Mouse (Mus musculus): Measurements from ENCODE around the gene Olfr1055.
"Not testable (repeated sequence)": the region's sequence is repeated elsewhere in the genome, so short reads cannot be mapped to it uniquely, and the experiment has no call there.

Gene Olfr1055

GRCm38 (mm10) chr2:86350184-86350583, at the start of gene Olfr1055:
Gene Olfr1055, minus strand, starts transcription at chr2:86350284.
- no peak for DNase-seq (ENCODE audit: low spot score in 2 of 2)

GRCm38 (mm10) chr2:86395114-86395513, 45.0 kb upstream of the Olfr1055 start:
- no peak for DNase-seq (ENCODE audit: low spot score in 2 of 2)

DNA sequence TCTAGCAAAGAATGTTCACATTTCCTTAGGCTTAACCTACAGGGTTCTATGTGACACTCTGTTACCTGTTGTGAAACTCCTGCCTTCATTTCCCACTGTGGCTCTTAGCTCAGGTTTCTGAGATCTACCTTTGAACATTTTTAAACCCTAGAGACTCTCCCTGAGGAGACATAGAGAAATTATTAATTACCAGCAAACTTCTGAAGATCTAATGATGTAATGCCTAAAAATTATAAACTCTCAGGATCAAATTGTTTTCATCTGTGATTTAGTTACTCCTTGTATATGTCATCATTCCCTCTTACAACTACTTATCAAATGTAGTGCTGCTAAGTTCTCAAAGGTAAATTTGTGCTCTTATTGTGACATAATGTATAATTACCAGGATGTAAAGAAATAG, 38.4 kb upstream of the Olfr1055 start, which contains the start of gene Olfr1058:
TSS of gene Olfr1058 (minus strand) at position 101 of the 400 bp plus-strand sequence.
- DNase-seq (ENCODE audit: low spot score in 2 of 2) = not testable (repeated sequence)

- DNase-seq (ENCODE audit: low spot score in 2 of 2) = no peak
Measured at GRCm38 (mm10) chr2:86378293-86378692, 28.2 kb upstream of the Olfr1055 start, which contains the start of gene Olfr1057. Gene Olfr1057, minus strand, starts transcription at chr2:86378393.

DNA sequence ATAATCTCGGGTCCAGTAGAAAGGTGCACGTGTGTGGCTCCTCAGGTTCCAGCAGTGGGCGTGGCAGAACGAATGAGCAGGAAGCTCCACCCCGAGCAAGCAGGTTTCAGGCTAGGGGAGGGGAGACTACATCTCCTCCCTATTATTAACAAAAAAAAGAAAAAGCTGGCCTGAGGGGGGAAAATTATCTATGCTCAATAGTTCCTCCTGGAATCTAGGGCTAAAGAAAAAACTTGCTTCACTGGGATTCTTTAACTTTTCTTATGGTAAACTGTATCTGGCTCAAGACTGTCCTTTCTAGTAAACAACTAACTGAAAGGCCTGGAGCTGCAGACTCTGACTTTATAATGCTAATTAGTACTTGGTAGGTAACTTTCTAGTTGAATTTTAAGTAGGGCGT, 16.3 kb upstream of the Olfr1055 start:
- not testable (repeated sequence) for DNase-seq (ENCODE audit: low spot score in 2 of 2)

GRCm38 (mm10) chr2:86362369-86362768, 12.3 kb upstream of the Olfr1055 start, which contains the start of gene Olfr1056:
Gene Olfr1056, minus strand, starts transcription at chr2:86362469.
- DNase-seq (ENCODE audit: low spot score in 2 of 2) = no peak

GRCm38 (mm10) chr2:86351751-86352150, 1.7 kb upstream of the Olfr1055 start:
- not testable (repeated sequence) for DNase-seq (ENCODE audit: low spot score in 2 of 2)

- DNase-seq (ENCODE audit: low spot score in 2 of 2) = no peak
Measured at GRCm38 (mm10) chr2:86335333-86335732, 14.8 kb downstream of the Olfr1055 start, which contains the start of gene Olfr1054. Gene Olfr1054, minus strand, starts transcription at chr2:86335433.

DNA sequence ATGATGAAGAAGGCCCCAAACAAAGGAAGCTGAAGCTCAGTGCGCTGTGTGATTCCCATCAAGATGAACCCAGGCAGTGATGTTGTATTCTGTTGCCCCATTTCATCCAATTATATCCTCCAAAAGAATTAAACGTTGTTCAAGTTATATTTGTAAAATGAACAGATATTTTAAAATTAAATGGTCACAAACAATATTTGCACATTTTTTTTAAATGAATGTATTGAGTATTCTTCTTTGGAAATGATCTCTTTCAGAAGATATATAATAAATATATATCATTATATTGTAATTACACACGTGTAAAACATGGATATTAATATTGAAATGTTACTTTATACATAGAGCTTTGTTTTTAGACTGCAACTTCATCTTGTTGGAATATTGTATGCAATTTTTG, 34.9 kb downstream of the Olfr1055 start, which contains the start of gene Olfr1053:
TSS of gene Olfr1053 (minus strand) at position 101 of the 400 bp plus-strand sequence.
- no peak for DNase-seq (ENCODE audit: low spot score in 2 of 2)

All from frontal cortex, postnatal 14 days (tissue).